Mouse (Mus musculus): Measurements from ENCODE around the gene Hist1h3a.

DNA sequence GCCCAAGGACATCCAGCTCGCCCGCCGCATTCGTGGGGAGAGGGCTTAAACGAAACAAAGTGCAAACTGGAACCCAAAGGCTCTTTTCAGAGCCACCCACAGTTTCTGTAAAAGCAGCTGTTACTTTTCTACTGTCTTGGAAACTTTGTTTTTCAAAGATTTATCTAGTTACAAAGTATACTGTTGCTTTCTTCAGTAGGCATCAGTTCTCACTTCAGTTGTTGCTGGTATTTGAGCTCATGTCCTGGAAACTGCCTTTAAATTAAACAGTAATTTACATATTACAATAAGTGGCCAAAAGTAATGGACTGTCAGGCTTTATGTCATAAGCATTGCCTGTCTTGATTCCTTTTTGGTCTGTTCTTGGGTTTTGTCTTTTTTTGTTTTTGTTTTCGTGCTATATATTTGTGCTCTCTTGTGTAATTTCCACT is 9.4 kb downstream of the Hist1h3a start:
- TF ChIP-seq POLR2A (IDR thresholded peaks at IDR 0.05; ENCODE audit: control insufficient read depth, low read depth, low read length) (no peak), CTCF (IDR thresholded peaks at IDR 0.05; ENCODE audit: control insufficient read depth, insufficient read depth, insufficient replicate concordance, low read depth, low read length) (no peak)
